20 mouse cellular contexts compared by ENCODE assay signal in the genomic region with DNA sequence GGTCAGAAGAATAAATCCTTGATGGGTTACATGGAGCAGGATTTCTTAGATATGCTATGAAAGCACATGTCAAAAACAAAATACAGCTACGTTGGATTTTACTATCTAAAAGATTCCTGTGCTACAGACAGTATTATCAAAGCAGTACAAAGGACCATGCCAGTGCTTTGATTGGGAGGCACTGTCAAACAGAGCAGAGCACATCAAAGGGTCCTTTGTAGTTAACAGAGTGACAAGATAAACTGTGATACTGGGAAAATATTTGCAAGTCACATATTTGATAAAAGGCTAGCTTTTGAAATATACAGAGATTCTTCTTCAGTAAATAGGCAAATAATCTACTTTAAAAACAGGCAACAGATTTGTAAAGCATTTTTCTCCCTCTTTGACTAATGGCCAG. TPM values are rescaled to one million over a fixed set of nuclear protein-coding genes. Genes with fewer than 3 reads are reported as not detected.
"Had no signal": no experiment of that assay in that cellular context is flagged by ENCODE, and none has a peak within 500 bp of the region (broad histone marks: within the 10 kb centered on the region; RNA-seq: fewer than 3 reads in every experiment).

No protein-coding gene starts in this region.

- H3K27ac ChIP-seq: kidney, embryonic 15.5 days; left cerebral cortex, adult 2 months; limb, embryonic 10.5 days; midbrain, embryonic 10.5 days; neural tube, embryonic 15.5 days had no signal

- H3K36me3 ChIP-seq: kidney, embryonic 15.5 days; limb, embryonic 10.5 days; midbrain, embryonic 10.5 days; neural tube, embryonic 15.5 days had no signal

- ATAC-seq: intestine, embryonic 16.5 days had no signal

- DNase-seq: kidney, adult 2 months; kidney, postnatal 25 days; lung, embryonic 14.5 days; lung, postnatal 10 days; lung, postnatal 4 days; thymus, postnatal 4 days had no signal

- H3K9me3 ChIP-seq: kidney, embryonic 15.5 days; limb, embryonic 10.5 days; midbrain, embryonic 10.5 days; neural tube, embryonic 15.5 days had no signal

- H3K4me2 ChIP-seq: kidney, embryonic 15.5 days; lung, embryonic 14.5 days; neural tube, embryonic 15.5 days had no signal

- H3K27me3 ChIP-seq: kidney, embryonic 15.5 days; neural tube, embryonic 15.5 days had no signal

- H3K9ac ChIP-seq: kidney, embryonic 15.5 days; lung, embryonic 14.5 days; neural tube, embryonic 15.5 days had no signal

- H3K4me1 ChIP-seq: limb, embryonic 10.5 days had no signal

- H3K4me3 ChIP-seq: kidney, embryonic 15.5 days; left cerebral cortex, adult 2 months; limb, embryonic 10.5 days; midbrain, embryonic 10.5 days; myocyte; neural tube, embryonic 15.5 days had no signal

RNA-seq across cellular contexts. Expression of a gene that starts 11.0 kb away (rescaled TPM):
- total RNA-seq: layer of hippocampus, postnatal 25 days; left cerebral cortex, adult 2 months; megakaryocyte, adult 5-6 weeks had no signal
- polyA plus RNA-seq: intestine, embryonic 16.5 days; kidney, adult 2 months; kidney, embryonic 15.5 days; limb, embryonic 10.5 days; limb, embryonic 14.5 days; lung, embryonic 14.5 days; midbrain, embryonic 10.5 days; myocyte; neural tube, embryonic 11.5 days; neural tube, embryonic 15.5 days; stomach, embryonic 14.5 days; testis, adult 2 months; thymus, postnatal 0 days had no signal
